Mouse (Mus musculus): Measurements from ENCODE around the gene Cryab.

Gene Cryab

DNA sequence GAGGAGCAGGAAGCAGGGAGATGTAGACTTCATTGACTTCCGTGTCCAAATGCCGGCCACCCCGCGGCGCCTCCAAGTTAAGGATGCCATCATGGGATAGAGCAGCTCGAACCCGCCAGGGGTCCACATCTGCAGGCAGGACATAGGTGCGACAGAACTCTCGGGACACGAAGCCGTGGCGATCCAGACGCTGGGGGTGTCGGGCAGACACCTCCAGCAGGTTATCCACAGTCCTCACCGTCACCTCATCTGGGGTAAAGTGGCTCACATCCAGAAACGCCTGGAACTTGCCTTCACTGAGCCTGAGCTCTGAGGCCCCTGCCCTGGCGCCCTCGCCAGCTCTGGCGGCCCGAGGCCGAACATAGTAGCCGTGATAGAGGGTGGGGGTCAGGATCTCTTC lies at the start of gene Cryab:
Cryab (plus strand) TSS at position 3 of the 400 bp plus-strand sequence.
- DNase-seq = peak; percentile 95

GRCm38 (mm10) chr9:50704907-50705306 lies 46.2 kb upstream of the Cryab start:
- no peak for DNase-seq

GRCm38 (mm10) chr9:50709108-50709507 lies 42.0 kb upstream of the Cryab start:
- no peak for DNase-seq

GRCm38 (mm10) chr9:50711337-50711736 lies 39.8 kb upstream of the Cryab start:
- no peak for DNase-seq

GRCm38 (mm10) chr9:50714188-50714587 lies 36.9 kb upstream of the Cryab start:
- no peak for DNase-seq

DNA sequence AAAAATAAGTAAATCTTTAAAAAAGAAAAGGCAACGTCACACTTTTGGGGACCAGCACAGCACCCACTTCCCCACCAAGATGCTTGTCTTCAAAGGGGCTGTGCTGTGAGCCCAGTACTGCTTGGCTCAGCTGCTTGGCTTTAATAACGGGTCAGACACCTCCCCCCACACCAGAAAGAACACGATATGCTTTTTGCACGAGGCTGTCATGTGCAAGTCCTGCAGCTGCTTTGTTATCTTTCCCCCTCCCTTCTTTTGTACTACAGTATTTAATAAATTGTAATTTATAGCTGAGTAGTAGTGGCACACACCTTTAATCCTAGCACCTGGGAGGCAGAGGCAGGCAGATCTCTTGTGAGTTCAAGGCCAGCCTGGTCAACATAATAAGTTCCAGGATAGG lies 32.2 kb upstream of the Cryab start:
- no peak for DNase-seq

DNA sequence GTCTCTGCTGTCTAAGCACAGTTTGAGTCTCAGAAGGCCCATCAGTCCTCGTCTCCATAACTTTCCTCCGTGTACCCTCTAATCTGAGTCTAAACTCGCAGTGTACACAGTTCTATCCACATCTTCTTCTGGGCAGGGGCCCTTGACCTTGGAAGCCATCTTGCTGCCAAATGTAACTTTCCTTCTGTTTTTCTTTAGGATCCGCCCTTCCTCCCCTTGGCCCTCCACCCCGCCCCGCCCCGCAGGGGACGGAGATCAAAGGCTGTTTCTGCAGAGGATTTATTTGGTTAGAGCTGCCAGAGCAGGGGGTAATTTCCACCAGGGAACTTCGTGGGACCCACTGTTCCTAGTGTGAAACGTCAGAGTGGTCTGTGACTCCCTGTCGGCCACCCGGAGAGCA lies 30.1 kb upstream of the Cryab start:
- DNase-seq = peak; percentile 94

DNA sequence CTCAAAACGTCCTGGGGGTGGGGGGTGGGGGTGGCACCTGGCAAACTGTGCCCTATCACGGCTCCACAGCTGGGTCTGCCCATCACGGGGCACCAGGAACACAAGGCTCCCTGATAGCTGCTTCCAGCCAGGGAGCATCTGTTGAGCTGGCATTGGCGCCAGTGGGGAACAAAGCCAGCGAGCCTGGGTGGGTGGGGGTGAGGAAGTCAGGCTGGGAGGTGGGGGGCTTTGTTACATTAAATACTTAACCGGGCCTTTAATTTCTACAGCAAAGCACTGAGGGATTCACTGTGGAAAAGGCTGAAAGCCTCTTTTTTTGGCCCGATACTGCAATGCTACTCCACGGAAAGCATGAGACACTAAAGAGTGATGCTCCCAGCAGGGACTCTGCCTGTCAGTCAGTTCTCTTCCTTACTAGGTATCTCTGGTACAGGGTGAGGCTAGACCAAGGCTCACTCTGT lies 28.6 kb upstream of the Cryab start:
- peak; percentile 95 for DNase-seq

- DNase-seq = peak; percentile 96
These were observed 27.7 kb upstream of the Cryab start for GRCm38 (mm10) chr9:50723406-50723805.

DNA sequence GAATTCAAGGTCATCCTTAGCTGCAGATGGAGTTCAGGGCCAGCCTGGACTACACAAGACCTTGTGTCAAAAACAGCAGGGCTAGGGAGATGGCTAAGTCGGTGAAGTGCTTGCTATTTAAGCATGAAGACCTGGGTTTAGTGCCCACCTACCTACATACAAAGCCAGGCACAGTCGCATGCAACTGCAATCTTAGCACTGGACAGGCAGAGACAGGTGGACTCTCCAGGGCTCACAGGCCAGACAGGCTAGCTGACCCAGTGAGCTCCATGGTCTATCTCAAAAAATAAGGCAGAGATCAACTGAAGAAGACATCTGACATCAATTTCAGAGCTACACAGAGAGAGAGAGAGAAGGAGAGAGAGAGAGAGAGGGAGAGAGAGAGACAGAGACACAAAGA lies 27.0 kb upstream of the Cryab start:
- DNase-seq = no peak

GRCm38 (mm10) chr9:50724661-50725330 lies 26.3 kb upstream of the Cryab start:
- no peak for DNase-seq

DNA sequence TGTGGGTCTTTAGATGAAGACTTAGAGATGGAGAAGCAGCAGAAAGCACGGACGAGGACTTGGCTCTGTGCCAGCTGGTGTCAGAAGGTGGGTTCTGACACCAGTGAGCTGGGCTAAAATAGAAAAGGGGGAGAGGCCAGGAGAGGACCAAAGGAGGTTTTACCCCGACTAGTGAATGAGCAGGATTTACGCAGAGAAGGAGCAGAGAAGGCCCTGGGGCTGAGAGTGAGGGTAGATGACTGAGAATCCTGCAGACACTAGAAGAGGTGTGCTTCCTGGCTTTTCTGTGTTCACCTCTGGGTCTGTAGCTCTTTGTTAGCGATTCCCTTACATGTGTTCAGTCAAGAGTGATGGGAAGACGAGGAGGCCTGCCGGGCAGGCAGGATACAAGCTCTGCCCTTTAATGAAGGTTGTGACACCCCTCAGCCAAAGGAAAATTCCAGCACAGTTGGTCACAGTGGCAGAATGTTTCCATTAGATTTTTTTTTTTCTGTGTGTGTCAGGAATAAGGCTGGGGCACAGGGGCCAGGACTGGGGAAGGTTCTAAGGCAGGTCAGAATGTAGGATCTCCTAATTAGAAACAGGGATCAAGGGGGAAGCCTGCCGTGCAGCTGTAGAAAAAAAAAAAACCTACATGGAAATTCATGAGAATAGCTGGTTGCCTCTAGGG lies 25.1 kb upstream of the Cryab start:
- DNase-seq = no peak

- DNase-seq = no peak
These were observed 23.8 kb upstream of the Cryab start for GRCm38 (mm10) chr9:50727171-50727924.

- DNase-seq = peak; percentile 98
These were observed 23.0 kb upstream of the Cryab start for GRCm38 (mm10) chr9:50727925-50728651.

DNA sequence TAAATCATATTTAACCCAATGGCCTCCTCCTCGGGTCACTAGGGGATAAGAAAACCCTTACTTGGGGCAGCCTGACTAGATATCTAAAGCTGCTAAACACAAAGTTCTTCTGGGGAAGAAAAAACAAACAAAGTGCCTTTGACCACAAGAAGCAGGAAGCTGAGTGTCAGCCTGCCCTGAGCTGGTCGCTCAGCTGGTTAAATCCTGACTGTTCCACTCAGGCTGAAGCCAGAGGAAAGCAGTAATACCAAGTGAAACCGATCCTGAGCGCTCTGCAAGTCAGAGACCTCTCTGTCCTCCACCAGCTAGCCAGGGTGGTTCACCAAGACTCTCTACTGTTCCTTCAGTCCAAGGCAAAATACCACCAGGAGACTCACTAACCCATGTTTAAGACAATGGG lies 21.5 kb upstream of the Cryab start:
- no peak for DNase-seq

- DNase-seq = no peak
These were observed 18.6 kb upstream of the Cryab start for GRCm38 (mm10) chr9:50732560-50732959.

GRCm38 (mm10) chr9:50734989-50735388 lies 16.1 kb upstream of the Cryab start:
- no peak for DNase-seq

DNA sequence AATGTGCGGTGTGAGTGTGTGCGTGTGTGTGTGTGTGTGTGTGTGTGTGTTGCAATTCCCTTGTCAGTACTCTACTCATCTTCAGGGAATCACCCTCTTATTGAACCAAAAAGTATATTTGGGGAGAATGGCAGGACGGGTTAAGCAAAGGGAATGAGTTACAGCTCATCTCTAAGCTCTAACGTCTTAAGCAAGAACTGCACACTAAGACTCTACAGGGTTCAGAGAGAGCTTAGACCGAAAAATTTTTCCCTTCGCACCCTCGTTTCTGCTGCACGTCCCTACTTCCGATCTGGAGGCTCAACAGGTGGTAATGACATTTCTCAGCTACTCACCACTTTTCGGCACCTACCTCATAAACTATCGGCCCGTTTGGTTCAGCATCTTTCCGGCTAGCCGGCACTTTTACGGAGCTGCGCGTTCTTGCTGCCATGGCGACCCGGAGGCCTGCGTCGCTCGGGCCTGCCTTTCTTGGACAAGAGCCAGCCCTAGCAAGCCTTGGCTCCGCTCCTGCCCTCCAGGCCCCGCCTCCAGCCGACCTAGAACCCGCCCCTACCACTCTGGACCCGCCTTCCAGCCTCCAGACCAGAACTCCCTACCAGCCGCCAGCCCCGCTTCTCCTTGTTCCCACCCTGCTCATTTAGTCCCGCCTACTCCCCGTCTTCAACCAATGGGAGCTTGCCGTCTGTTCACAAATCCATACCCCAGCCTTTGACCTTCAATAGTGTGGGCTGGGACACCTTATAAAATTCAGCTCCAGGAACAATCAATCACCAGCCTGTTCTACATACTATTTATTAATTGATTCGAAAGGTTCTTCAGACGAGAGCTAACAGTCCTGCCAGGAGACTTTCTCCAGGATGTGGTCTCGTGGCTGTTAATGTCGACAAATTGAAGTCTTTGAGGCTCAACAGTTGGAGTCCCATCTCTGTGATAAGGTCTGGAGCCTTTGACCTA lies 11.9 kb upstream of the Cryab start, which contains the start of gene Dixdc1:
Dixdc1 (minus strand) TSS at position 604 of the 957 bp plus-strand sequence.
- peak; percentile 99 for DNase-seq

DNA sequence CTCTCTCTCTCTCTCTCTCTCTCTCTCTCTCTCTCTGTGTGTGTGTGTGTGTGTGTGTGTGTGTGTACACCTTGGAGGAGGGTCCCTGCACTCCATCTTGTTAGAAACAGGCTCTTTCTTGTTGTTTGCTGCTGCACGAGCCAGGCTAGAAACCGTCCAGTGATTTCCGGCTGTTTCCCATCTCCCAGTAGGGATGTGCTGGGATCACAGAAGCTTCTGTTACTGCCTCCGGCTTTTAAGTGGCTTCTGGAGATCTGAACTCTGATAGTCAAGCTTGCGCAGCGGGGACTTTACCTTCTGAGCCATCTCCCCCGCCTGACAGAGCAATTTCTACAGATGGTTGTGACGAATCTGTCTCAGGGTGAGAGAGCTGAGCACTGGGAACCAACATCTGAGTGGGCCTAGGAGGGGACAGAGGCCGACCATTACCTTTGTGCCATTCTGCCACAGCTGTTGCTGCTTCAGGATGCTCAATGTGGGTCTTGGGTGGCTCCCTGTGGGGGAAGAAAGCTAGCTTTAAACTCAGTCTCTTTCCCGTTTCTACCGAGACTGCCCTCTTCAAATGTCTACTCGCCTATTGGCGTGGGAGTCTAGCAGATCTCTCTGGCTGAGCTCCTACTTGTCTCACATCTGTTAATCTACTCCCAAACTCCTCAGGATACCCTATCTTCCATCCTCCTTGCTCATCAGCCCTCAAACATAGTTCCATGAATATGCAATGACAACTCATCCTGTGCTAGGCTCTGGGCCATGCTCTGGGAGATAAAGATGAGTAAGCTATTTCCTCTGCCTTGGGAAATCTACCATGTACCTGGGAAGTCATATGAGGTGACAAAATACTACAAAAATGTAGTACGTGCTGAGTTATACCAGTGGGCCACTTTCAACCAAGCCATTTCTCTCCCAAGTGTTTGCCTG lies 10.0 kb upstream of the Cryab start:
- DNase-seq = peak; percentile 80

- peak; percentile 73 for DNase-seq
These were observed 8.9 kb upstream of the Cryab start for GRCm38 (mm10) chr9:50742261-50742660.

GRCm38 (mm10) chr9:50742744-50743143 lies 8.4 kb upstream of the Cryab start:
- DNase-seq = peak; percentile 62
